Mouse (Mus musculus) midbrain, postnatal 0 days (tissue): ENCODE results near the gene Syt8. TPM values are rescaled to one million over a fixed set of nuclear protein-coding genes. Genes with fewer than 3 reads are reported as not detected.
A peak's percentile ranks its signal among the peaks of the same experiment; 100 is the strongest.

ENCODE experiments used
- ATAC-seq: fragments of 200-750 bp; cut with Nextera tagmentation; 2 replicates; pipeline ENCODE4 v1.8.0; 2017; ENCODE audit warnings: moderate number of reproducible peaks, mild to moderate bottlenecking, moderate TSS enrichment, moderate library complexity; ENCODE audit not compliant: low FRiP score
- DNase-seq: peaks from one replicate; pipeline ENCODE4 v3.0.0-alpha.2; 2015; ENCODE audit warnings: low spot score
- H3K27ac ChIP-seq: fragments of 300-500 bp; sonication (generic); 2 replicates; pipeline ENCODE4 v1.5.1; 2014; ENCODE audit warnings: low read depth, mild to moderate bottlenecking, low read length, mixed read lengths
- H3K27me3 ChIP-seq: fragments of 300-500 bp; sonication (generic); 2 replicates; pipeline ENCODE4 v1.6.1; 2014; ENCODE audit warnings: low read length, control low read depth, mixed read lengths; ENCODE audit not compliant: insufficient read depth
- H3K36me3 ChIP-seq: fragments of 300-500 bp; sonication (generic); 2 replicates; pipeline ENCODE4 v1.6.1; 2014; ENCODE audit warnings: low read length, control low read depth, mixed read lengths; ENCODE audit not compliant: insufficient read depth
- H3K4me1 ChIP-seq: fragments of 300-500 bp; sonication (generic); 2 replicates; pipeline ENCODE4 v1.6.1; 2014; ENCODE audit warnings: mild to moderate bottlenecking, control low read depth, antibody characterized with exemption, low read length, mixed read lengths; ENCODE audit not compliant: insufficient read depth
- H3K4me2 ChIP-seq: fragments of 300-500 bp; sonication (generic); 2 replicates; pipeline ENCODE4 v1.6.1; 2014; ENCODE audit warnings: low read depth, mild to moderate bottlenecking, low read length, mixed read lengths; ENCODE audit not compliant: poor library complexity, severe bottlenecking
- H3K4me3 ChIP-seq: fragments of 300-500 bp; sonication (generic); 2 replicates; pipeline ENCODE4 v1.5.1; 2014; ENCODE audit warnings: low read depth, mild to moderate bottlenecking, low read length, moderate library complexity
- H3K9ac ChIP-seq: fragments of 300-500 bp; sonication (generic); replicated peaks from 2 replicates; pipeline ENCODE4 v1.6.1; 2014; ENCODE audit warnings: mild to moderate bottlenecking, low read length, moderate library complexity, mixed read lengths; ENCODE audit not compliant: poor library complexity, severe bottlenecking
- H3K9me3 ChIP-seq: fragments of 300-500 bp; sonication (generic); 2 replicates; pipeline ENCODE4 v1.6.1; 2016; ENCODE audit warnings: low read length, control low read depth
- CTCF ChIP-seq: IDR thresholded peaks from 2 replicates; pipeline ENCODE4 v1.5.1; 2016; ENCODE audit warnings: antibody characterized with exemption, mild to moderate bottlenecking
- WGBS: fragments of 180-500 bp; shearing (Covaris S2); extraction: QIAGEN DNeasy Blood & Tissue Kit; methylation state at CpG from one replicate; pipeline ENCODE4 v1.1.7; 2014; 5-methylcytosine and 5-hydroxymethylcytosine counted together
- polyA plus RNA-seq: library from polyadenylated mRNA; unstranded; fragments of >200 nt; fragmentation: Nextera tagmentation; extraction: Ambion mirVana; gene quantifications from 2 replicates; pipeline ENCODE4 v1.2.1, GENCODE M21; 2015
- total RNA-seq: library from RNA; depleted of rRNA; stranded (reverse); fragments of >200 nt; gene quantifications from 2 replicates; pipeline ENCODE4 v1.2.3, GENCODE M21; 2014

Syt8 gene
- total and polyA plus RNA-seq, 2 experiments from 2014 or later = not detected

DNA sequence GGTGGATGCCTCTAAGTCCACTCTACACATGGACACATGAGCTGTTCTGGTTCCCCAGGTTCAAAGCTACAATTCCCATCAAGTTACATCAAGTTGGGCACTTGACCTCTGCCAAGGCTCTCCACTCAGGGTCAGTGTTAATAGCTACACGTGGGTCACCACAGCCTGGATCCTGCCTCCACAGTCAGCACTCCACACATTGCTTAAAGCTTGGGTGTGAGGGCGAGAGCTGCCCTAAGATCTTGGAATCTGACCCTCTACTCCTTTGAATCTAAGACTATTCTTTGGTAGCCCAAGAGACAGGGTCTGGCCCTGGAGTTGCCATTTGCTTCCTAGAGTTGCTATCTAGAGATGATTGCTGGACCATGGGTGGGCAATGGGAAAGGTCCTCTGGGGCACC, 45.9 kb upstream of the Syt8 start:
- no peak for TF ChIP-seq CTCF

GRCm38 (mm10) chr7:142389961-142390650, 44.5 kb upstream of the Syt8 start:
- Histone ChIP-seq H3K27me3 (no peaks in the 10 kb centered on the region), H3K4me3 (no peak overlapping the region), H3K36me3 (no peaks in the 10 kb centered on the region), H3K9ac (no peak overlapping the region), H3K27ac (no peak overlapping the region), H3K9me3 (no peaks in the 10 kb centered on the region), H3K4me2 (no peak overlapping the region), H3K4me1 (peaks cover 12% of the 10 kb centered on the region)
- whole genome bisulfite sequencing = 92% methylated on average over 3 of the region's 3 CpGs
- DNase-seq (no peak), ATAC-seq (no peak)
- no peak for TF ChIP-seq CTCF

More for the DNA sequence above, 45.9 kb upstream of the Syt8 start:
- 0 out of 2 replicates have a peak overlapping the region, but pooled peaks have one; percentile 62 for H3K27ac ChIP-seq
- H3K9ac ChIP-seq = no peak overlapping the region
- peaks cover 11% of the 10 kb centered on the region for H3K36me3 ChIP-seq
- no peaks in the 10 kb centered on the region for H3K9me3 ChIP-seq
- no peak overlapping the region for H3K4me3 ChIP-seq
- DNase-seq (no peak), ATAC-seq (no peak)
- whole genome bisulfite sequencing = 98% methylated on average over 2 of the region's 2 CpGs
- no peak overlapping the region for H3K4me2 ChIP-seq
- peaks cover 12% of the 10 kb centered on the region for H3K4me1 ChIP-seq
- no peaks in the 10 kb centered on the region for H3K27me3 ChIP-seq

- H3K36me3 ChIP-seq = no peaks in the 10 kb centered on the region
- no peaks in the 10 kb centered on the region for H3K9me3 ChIP-seq
- H3K4me3 ChIP-seq = no peak overlapping the region
- H3K27me3 ChIP-seq = no peaks in the 10 kb centered on the region
- no peak overlapping the region for H3K9ac ChIP-seq
- 74% methylated on average over 3 of the region's 3 CpGs for WGBS
- H3K27ac ChIP-seq = no peak overlapping the region
- DNase-seq (no peak), ATAC-seq (no peak)
- H3K4me1 ChIP-seq = peaks cover 10% of the 10 kb centered on the region
- no peak for TF ChIP-seq CTCF
- no peak overlapping the region for H3K4me2 ChIP-seq
Observed at GRCm38 (mm10) chr7:142391108-142391507, 43.5 kb upstream of the Syt8 start.

- Histone ChIP-seq H3K9ac (no peak overlapping the region), H3K27ac (no peak overlapping the region), H3K27me3 (no peaks in the 10 kb centered on the region), H3K4me3 (no peak overlapping the region), H3K4me1 (peaks cover 5% of the 10 kb centered on the region), H3K9me3 (no peaks in the 10 kb centered on the region), H3K4me2 (no peak overlapping the region), H3K36me3 (no peaks in the 10 kb centered on the region)
- 62% methylated on average over 4 of the region's 4 CpGs for WGBS
- DNase-seq (no peak), ATAC-seq (no peak)
- TF ChIP-seq CTCF = no peak
Observed at GRCm38 (mm10) chr7:142391609-142392008, 43.0 kb upstream of the Syt8 start.

DNA sequence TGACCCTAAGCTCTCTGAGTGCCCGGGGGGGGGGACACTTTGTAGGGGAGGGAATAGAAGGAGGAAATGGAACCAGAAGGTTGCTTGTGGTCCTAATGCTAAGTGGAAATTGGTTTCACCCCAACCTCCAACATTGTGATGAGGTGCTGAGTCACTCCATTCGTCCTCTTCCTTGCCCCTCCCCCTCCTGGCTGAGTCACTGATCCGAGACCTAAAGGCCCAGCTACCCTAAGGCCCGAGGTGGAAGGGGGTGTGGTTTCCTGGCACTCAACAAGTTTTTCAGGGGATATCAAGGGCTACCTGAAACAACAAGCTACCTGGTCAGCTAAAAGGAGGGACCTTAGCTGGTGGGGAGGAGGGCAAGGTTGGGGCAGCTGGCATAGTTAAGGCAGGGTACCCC, 41.5 kb upstream of the Syt8 start:
- Histone ChIP-seq H3K36me3 (no peaks in the 10 kb centered on the region), H3K27me3 (no peaks in the 10 kb centered on the region), H3K4me2 (no peak overlapping the region), H3K9ac (no peak overlapping the region), H3K4me1 (no peaks in the 10 kb centered on the region), H3K4me3 (no peak overlapping the region), H3K9me3 (no peaks in the 10 kb centered on the region), H3K27ac (no peak overlapping the region)
- 21% methylated on average over 4 of the region's 4 CpGs for WGBS
- DNase-seq = no peak
- no peak for ATAC-seq
- no peak for TF ChIP-seq CTCF

- Histone ChIP-seq H3K27me3 (no peaks in the 10 kb centered on the region), H3K4me3 (no peak overlapping the region), H3K27ac (no peak overlapping the region), H3K36me3 (no peaks in the 10 kb centered on the region), H3K9me3 (no peaks in the 10 kb centered on the region), H3K4me2 (no peak overlapping the region), H3K9ac (no peak overlapping the region), H3K4me1 (no peaks in the 10 kb centered on the region)
- TF ChIP-seq CTCF = no peak
- no peak for DNase-seq
- WGBS = 64% methylated on average over 6 of the region's 6 CpGs
- no peak for ATAC-seq
Observed at GRCm38 (mm10) chr7:142394261-142395190, 40.1 kb upstream of the Syt8 start.
